Mouse (Mus musculus) adrenal gland, adult 2 months (tissue): ENCODE results near the gene Senp7. TPM values are rescaled to one million over a fixed set of nuclear protein-coding genes. Genes with fewer than 3 reads are reported as not detected.
"Not testable (repeated sequence)": the region's sequence is repeated elsewhere in the genome, so short reads cannot be mapped to it uniquely, and the experiment has no call there.

Experiments
- DNase-seq: peaks from one replicate; pipeline ENCODE4 v3.0.0; 2021
- polyA plus RNA-seq: library from polyadenylated mRNA; depleted of rRNA; stranded (reverse); fragments of >200 nt; gene quantifications from 2 replicates; pipeline ENCODE4 v1.2.3, GENCODE M21; 2012
- total RNA-seq, 2 experiments: library from RNA; stranded (reverse); gene quantifications; 2 replicates each; pipeline ENCODE4 v1.2.3; 2021

Gene Senp7
- total and polyA plus RNA-seq, 3 experiments = 0.49 to 20.8 (median 20.5) TPM

- no peak for DNase-seq
Observed at GRCm38 (mm10) chr16:56066113-56066512, 18.0 kb downstream of the Senp7 start.

GRCm38 (mm10) chr16:56068523-56069070, 20.5 kb downstream of the Senp7 start:
- no peak for DNase-seq

GRCm38 (mm10) chr16:56071317-56072232, 23.4 kb downstream of the Senp7 start:
- DNase-seq = no peak

- DNase-seq = no peak
Observed at GRCm38 (mm10) chr16:56072533-56072932, 24.4 kb downstream of the Senp7 start.

GRCm38 (mm10) chr16:56073150-56073549, 25.0 kb downstream of the Senp7 start:
- not testable (repeated sequence) for DNase-seq

GRCm38 (mm10) chr16:56074122-56074521, 26.0 kb downstream of the Senp7 start:
- DNase-seq = no peak

GRCm38 (mm10) chr16:56074565-56074964, 26.4 kb downstream of the Senp7 start:
- DNase-seq = no peak

GRCm38 (mm10) chr16:56075222-56076111, 27.3 kb downstream of the Senp7 start:
- peak; percentile 89 for DNase-seq

GRCm38 (mm10) chr16:56076121-56076869, 28.2 kb downstream of the Senp7 start:
- no peak for DNase-seq

DNA sequence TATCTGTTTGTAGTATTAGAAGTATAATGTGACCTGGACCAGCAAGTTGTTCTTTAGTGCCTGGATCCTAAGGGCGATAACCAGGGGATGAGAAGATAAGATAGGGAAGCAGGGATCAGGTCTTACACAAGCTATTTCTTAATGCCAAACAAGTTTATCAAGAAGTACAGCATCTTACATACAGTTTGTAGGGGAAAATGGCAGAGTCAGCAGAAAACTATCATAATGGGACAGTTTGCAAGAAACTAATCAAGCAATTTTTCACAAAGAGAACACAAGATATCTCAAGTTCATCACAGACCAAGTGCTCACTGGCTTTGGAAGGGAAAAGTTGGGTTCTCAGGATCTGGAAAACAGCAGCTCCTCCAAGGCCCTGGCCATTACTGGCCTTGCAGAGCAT, 31.3 kb downstream of the Senp7 start:
- DNase-seq = no peak

GRCm38 (mm10) chr16:56081691-56082090, 33.6 kb downstream of the Senp7 start:
- DNase-seq = no peak

DNA sequence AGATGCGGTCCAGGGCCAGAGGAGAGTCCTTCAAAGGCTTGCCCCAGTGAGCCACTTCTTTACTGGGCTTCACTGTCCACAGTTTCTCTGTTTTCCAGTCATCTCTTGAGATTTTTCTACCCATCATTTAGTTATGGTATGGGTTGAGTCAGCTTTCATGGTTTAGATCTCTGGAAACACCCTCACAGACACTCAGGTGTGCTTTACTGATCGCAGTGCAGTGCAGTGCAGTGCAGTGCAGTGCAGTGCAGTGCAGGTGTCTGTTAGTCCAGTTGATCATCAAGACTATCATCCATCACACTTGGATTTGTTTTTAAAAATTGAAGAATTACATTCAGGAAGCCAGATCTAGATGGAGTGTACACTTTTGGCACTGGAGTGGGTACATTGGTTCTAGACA, 38.2 kb downstream of the Senp7 start:
- no peak for DNase-seq

- no peak for DNase-seq
Observed at GRCm38 (mm10) chr16:56090385-56090784, 42.2 kb downstream of the Senp7 start.

DNA sequence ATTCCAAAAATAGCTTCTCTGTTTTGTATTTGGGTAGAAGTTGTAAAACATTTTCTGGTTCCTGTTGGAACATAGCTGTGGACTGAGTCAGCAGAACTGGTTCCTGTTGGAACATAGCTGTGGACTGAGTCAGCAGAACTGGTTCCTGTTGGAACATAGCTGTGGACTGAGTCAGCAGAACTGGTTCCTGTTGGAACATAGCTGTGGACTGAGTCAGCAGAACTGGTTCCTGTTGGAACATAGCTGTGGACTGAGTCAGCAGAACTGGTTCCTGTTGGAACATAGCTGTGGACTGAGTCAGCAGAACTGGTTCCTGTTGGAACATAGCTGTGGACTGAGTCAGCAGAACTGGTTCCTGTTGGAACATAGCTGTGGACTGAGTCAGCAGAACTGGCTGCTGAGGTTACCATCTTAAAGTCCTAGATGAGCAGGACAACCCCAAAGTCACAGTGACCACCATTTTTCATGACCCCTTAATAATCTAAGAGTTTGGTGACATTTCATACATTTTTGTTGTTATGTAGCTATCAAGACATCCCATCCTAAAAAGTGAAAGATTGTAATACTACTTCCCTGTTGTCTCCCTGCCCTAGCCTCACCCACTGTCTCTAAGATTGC, 48.4 kb downstream of the Senp7 start:
- DNase-seq = not testable (repeated sequence)

GRCm38 (mm10) chr16:56115706-56116105, 67.6 kb downstream of the Senp7 start:
- DNase-seq = peak; percentile 6

DNA sequence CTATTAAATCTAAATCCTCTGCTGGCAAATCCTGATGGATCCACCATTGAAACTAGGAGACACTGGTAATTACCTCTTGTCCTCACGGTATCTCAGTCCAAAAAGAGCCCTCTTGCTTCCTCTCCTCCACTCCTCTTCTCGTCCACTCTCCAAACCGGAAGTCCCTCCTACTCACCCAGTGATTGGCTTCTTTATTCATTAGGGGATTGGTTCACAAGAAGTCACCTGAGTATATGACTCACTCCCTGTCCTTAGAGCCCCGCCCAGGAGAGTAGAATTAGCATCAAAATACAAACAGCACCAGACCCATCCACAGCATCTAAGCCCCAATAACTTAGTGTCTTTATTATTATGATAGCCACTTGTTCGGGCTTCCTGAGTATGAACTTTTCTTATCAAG, 68.0 kb downstream of the Senp7 start:
- no peak for DNase-seq

DNA sequence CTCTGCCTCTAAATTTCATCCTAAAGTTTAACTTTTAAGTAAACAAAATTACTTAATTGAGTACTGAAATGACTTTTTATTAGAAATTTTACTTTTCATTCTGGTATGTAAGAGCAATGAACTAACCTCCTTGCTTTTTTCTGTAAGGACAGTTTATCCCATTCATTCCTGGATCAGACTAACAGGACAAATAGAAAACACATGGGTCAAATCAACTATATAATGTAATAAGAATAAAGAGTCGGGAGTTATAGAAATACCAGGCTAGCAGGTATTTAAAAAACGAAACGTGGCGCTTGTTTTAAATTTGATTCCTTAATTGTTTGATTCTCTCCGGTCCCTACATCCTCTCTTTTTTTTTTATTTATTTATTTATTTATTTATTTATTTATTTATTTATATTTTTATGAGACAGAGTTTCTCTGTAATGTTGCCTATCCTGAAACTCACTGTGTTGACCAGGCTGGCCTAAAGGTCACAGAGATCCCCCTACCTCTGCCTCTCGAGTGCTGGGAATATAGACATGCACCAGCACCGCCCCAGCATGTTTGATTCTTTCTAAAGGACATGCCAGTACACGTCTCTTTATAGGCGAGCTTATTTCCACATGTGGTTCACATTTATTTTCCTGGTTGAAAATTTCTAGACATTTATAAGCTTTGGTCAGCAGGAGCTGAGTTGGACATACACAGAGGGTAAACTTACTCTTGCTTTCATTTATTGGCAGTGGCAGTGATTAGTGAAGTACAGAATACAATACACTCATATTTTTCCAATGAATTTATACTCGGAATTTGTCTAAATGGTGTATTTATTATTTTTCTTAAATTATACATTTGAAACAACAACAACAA, 69.4 kb downstream of the Senp7 start:
- DNase-seq = no peak

- no peak for DNase-seq
Observed at GRCm38 (mm10) chr16:56122517-56122916, 74.4 kb downstream of the Senp7 start.

DNA sequence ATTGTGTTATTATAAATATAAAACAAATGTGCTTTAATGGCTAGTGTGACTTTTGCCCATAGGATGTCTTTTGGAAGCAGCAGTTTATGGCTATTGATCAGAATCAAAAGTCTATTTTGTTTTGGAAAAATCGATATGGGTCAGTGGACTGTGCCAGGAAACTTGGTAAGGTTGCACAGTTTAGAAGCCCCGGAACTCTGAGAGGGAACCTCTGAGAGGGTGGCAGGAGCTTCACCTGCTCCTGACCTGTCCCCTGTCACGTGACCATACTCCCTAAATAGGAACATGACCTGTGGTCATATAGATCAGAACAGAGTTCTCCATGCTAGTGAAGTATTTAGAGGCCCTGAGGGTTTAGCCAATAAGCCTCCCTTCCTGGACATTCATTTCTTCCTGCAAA, 75.9 kb downstream of the Senp7 start:
- DNase-seq = no peak

GRCm38 (mm10) chr16:56131666-56132065, 83.5 kb downstream of the Senp7 start:
- no peak for DNase-seq
